Mouse (Mus musculus) C2C12 (cell line): Measurements from ENCODE around the gene Fam168a.

Experiments
- CTCF ChIP-seq: IDR thresholded peaks from one replicate; pipeline ENCODE4 v1.5.1; 2011; ENCODE audit not compliant: control insufficient read depth, insufficient read depth, insufficient read length
- FOSL1 ChIP-seq: IDR thresholded peaks from one replicate; pipeline ENCODE4 v1.8.0; 2011; ENCODE audit warnings: mild to moderate bottlenecking, low read length; ENCODE audit not compliant: poor library complexity, insufficient read depth, severe bottlenecking
- MAX ChIP-seq: IDR thresholded peaks from one replicate; pipeline ENCODE4 v1.6.1; 2011; ENCODE audit warnings: mild to moderate bottlenecking, control low read depth
- MYOD1 ChIP-seq: IDR thresholded peaks from one replicate; pipeline ENCODE4 v1.6.1; 2011; ENCODE audit warnings: low read depth; ENCODE audit not compliant: control insufficient read depth, insufficient read length
- MYOG ChIP-seq: IDR thresholded peaks from one replicate; pipeline ENCODE4 v1.6.1; 2011; ENCODE audit not compliant: control insufficient read depth, insufficient read length; ENCODE audit errors: extremely low read depth
- USF1 ChIP-seq: IDR thresholded peaks from one replicate; pipeline ENCODE4 v1.6.1; 2011; ENCODE audit warnings: low read depth, mild to moderate bottlenecking, control low read depth, moderate library complexity

- no peak for TF ChIP-seq CTCF
- TF ChIP-seq MYOD1 = no peak
- TF ChIP-seq MYOG = no peak
- TF ChIP-seq FOSL1 = no peak
- no peak for TF ChIP-seq MAX
- TF ChIP-seq USF1 = no peak
These were observed 79.0 kb downstream of the Fam168a start for GRCm38 (mm10) chr7:100785426-100785825.
